Mouse (Mus musculus) hematopoietic multipotent progenitor cell, adult 10-12 weeks (in vitro differentiated cells): ENCODE results near the gene Jmjd7. TPM values are rescaled to one million over a fixed set of nuclear protein-coding genes. Genes with fewer than 3 reads are reported as not detected.

Experiments used
- polyA plus RNA-seq: library from polyadenylated mRNA; stranded (reverse); fragments of >175 nt; gene quantifications from 2 replicates; pipeline ENCODE4 v1.2.3, GENCODE M21; 2012; ENCODE audit warnings: low replicate concordance

Jmjd7 gene
- polyA plus RNA-seq: 7.2 and 11.4 TPM in 2 replicates

GRCm38 (mm10) chr2:120026984-120027949 is at the start of gene Jmjd7, which contains the start of gene Gm28042:
Jmjd7 (plus strand) TSS chr2:120027483.
Gm28042 (plus strand) TSS chr2:120027493.

GRCm38 (mm10) chr2:120032726-120033467 is 5.6 kb downstream of the Jmjd7 start, which contains the start of gene Pla2g4b:
Pla2g4b (plus strand) TSS chr2:120033417.

Other genes with a start within 250 kb of the Jmjd7 start
- 14.8 and 28.4 TPM in 2 replicates for gene Rpap1, start 239.9 kb upstream of the Jmjd7 start, polyA plus RNA-seq
- gene Tyro3, start 229.8 kb upstream of the Jmjd7 start, polyA plus RNA-seq: 1.5 TPM in 2 replicates
- 3.7 and 5.3 TPM in 2 replicates for gene Mga, start 130.3 kb upstream of the Jmjd7 start, polyA plus RNA-seq
- 5.8 and 6.0 TPM in 2 replicates for gene Mapkbp1, start 54.8 kb upstream of the Jmjd7 start, polyA plus RNA-seq
- gene Gm28042, start within 50 bp of the Jmjd7 start, polyA plus RNA-seq: 2.1 and 3.3 TPM in 2 replicates
- 11.6 and 19.0 TPM in 2 replicates for gene Pla2g4b, start 5.9 kb downstream of the Jmjd7 start, polyA plus RNA-seq
- 37.0 and 72.5 TPM in 2 replicates for gene Ehd4, start 127.1 kb downstream of the Jmjd7 start, polyA plus RNA-seq
- gene Pla2g4e, start 217.9 kb downstream of the Jmjd7 start, polyA plus RNA-seq: not detected in 2 replicates